Mouse (Mus musculus) T-cell, adult 66 days (primary cell): ENCODE results near the gene Lpcat4. TPM values are rescaled to one million over a fixed set of nuclear protein-coding genes. Genes with fewer than 3 reads are reported as not detected.

Source experiments
- total RNA-seq, 2 experiments: library from RNA; stranded (reverse); gene quantifications; 3 replicates in 1 of 2; 4 replicates in 1 of 2; pipeline ENCODE4 v1.2.4; 2023

Lpcat4 gene
- total RNA-seq: 10 to 100 TPM; 60.3 TPM

DNA sequence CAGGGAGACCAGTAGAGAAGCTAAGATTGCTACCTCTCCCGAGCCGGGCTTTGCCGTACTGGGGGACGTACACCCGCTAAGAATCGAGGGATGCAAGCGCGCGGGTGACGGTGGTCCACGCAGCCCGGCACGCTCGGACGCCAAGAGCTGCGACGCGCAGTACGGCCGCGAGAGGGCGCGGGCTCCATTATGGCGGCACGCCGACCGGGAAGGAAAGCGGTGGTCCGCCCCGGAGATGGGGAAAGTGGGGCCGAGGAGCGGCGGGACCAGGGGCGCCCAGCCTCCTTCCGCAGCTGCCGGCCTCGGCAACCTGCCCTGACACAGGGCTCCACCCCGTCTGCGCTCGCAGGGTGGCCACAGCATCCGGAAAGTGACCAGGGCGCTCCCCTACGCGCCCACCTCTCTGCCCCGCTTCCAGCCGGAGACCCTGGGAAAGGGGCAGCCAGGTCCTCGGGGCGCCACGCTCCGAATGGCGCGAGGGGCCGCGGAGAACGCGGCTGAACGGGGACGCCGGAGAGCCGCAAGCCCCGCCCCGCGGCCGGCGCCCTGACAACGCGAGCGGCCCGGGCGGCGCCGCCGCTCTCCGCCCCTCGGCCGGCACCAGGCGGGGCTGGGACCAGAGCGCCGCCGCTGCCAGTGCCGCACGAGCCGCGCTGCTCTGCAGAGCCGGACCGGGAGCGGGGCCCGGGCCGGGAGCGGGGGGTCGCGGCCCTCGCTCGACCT, at the start of gene Lpcat4:
Gene Lpcat4, plus strand, starts transcription at position 257 of the 723 bp plus-strand sequence.

DNA sequence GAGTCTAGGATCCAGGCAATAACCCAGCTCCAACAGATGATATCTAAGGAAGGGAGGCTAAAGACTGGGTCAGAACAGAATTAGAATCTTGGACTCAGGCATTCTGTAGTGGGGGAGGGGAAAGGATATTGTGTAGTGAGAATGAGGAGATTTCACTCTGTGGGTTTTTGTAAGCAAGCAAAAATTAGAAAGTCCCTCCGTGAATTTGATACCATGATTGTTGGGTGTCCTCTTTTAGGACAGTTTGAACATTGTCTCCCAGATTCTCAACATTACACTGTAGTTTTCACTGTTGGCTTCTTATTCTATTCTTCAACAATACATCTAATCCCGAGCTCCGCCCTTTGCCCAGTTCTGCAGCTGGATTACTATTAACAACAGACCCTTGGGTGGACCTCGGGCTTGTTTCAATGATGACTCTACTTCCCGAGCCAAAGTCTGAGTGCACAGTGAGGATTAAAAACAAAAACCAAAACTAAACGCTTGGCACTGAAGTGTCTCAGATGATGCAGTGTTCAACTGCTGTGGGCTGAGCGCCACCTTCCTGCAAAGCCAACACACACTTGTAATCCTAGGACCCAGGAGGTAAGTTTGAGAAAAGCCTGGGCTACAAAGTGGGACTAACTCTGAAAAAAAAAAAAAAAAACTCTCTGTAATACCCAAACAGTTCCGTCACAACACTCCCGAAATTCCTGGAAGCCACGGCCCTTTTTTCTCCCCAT, 20.1 kb downstream of the Lpcat4 start, which contains the start of gene Nutm1:
Gene Nutm1, minus strand, starts transcription at position 51 of the 722 bp plus-strand sequence.

DNA sequence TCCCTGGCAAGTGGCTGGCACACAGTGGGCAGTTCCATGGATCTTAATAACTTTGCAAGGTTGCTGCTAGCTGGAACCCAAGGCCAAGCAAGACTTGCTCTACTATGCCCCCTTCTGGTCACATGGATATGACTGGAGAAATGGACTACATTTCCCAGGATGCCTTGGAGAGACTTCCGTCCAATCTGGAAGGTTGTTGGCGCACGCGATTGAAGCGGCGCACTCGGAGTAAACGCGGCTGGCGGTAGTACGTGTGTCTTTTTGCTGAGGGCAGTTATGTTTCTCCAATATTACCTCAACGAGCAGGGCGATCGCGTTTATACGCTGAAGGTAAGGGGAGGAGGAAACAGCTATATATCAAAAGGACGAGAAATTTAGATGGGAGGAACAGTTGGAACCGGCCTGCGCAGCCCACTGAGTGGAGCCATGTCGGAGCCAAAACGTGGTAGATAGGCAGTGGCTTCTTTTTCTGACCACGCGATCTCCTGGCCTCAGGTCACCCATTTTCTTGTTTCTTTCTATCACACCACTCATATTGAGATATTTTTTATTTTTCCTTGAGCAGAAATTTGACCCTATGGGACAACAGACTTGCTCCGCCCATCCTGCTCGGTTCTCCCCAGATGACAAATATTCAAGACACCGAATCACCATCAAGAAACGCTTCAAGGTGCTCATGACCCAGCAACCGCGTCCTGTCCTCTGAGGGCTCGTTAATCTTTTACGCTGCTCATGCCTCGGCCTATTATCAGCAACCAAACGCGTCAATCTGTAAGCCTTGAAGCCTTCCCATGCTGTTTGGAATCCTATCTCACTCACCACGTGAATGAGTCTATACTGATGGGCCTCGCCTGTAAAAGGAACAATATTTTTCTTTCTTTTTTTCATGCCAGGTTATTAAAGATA, 22.7 kb downstream of the Lpcat4 start, which contains the start of gene Nop10:
Gene Nop10, plus strand, starts transcription at position 179 of the 906 bp plus-strand sequence.

DNA sequence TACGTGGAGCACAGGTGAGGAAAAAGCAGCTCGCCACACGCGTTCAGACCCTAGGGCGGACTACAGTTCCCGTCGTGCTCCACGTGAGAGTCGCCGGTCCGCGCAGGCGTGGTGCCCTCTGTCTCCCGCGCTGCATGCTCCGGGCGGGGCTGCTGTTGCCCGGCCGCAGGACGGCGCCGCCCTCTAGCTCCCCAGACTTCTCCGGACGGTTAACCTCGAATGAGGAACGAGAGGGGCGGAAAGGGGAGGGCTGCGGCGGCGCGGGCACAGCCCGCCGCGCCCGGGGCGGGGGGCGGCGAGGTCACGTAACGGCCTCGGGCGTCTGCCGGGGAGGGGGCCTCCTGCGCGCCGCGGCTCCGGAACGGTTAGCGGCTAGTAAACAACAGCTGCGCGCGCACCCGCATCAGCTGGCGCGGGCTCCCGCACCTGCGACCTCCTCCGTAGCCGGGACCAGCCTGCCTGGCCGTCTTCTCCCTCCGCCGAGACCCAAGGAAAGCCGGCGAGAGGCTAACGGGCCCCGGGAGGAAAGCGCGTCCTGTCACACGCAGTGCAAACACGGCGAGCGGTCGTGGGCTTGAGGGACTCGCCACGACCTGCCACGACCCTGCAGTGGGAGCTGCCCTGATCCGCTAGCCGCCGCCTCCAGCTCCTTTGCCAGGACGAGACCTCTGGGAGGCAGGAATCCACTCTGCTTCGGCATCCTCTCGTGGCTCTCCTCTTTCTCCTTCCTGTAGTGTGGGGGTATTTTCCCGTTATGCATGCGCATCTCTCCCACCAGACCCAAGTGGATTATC, 26.4 kb downstream of the Lpcat4 start, which contains the start of gene Slc12a6:
Gene Slc12a6, plus strand, starts transcription at position 378 of the 794 bp plus-strand sequence.

DNA sequence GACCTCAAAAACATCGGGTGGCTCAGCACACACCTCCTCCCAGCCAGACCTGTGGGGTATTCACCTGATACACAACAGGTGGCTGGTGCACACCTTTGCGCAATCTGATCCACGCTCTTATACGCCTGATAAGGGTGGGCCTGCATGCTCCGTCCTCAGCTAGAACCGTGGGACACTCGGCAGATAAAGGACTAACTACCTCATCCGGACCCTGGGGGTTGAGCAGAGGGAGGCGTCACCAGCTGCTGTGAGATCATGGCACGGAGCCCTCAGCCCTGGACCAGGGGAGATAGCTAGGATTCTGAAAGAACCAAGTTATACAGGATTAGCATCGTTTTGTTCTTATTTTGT, 26.9 kb downstream of the Lpcat4 start, which contains the start of gene Gm21985:
Gene Gm21985, plus strand, starts transcription at position 73 of the 351 bp plus-strand sequence.

Other genes with a start within 250 kb of the Lpcat4 start
- gene Olfr1309, start 249.2 kb upstream of the Lpcat4 start, total RNA-seq: not detected
- not detected for gene Olfr1310, start 226.8 kb upstream of the Lpcat4 start, total RNA-seq
- not detected for gene Olfr1311, start 215.1 kb upstream of the Lpcat4 start, total RNA-seq
- gene Olfr1312, start 189.2 kb upstream of the Lpcat4 start, total RNA-seq: not detected
- not detected for gene Olfr1313, start 161.6 kb upstream of the Lpcat4 start, total RNA-seq
- gene Olfr1314, start 142.7 kb upstream of the Lpcat4 start, total RNA-seq: not detected
- gene Olfr1315-ps1, start 124.0 kb upstream of the Lpcat4 start, total RNA-seq: not detected
- gene Olfr1316, start 104.5 kb upstream of the Lpcat4 start, total RNA-seq: not detected
- gene Olfr1317, start 99.1 kb upstream of the Lpcat4 start, total RNA-seq: not detected
- not detected for gene Olfr1318, start 85.3 kb upstream of the Lpcat4 start, total RNA-seq
- gene Nutm1, start 19.8 kb downstream of the Lpcat4 start, total RNA-seq: not detected
- gene Nop10, start 22.5 kb downstream of the Lpcat4 start, total RNA-seq: 10 to 100 TPM; 65.6 to 74.8 TPM
- 100 to 1,000 TPM; 121 to 133 TPM for gene Slc12a6, start 26.4 kb downstream of the Lpcat4 start, total RNA-seq
- gene Gm21985, start 26.8 kb downstream of the Lpcat4 start, total RNA-seq: 1 to 10 TPM in 1 of 2 experiments, not detected in 1; 1.3 TPM
- gene Emc4, start 128.6 kb downstream of the Lpcat4 start, total RNA-seq: 10 to 100 TPM; 34.3 to 40.4 TPM
- 10 to 100 TPM; 11.9 to 15.6 TPM for gene Katnbl1, start 139.7 kb downstream of the Lpcat4 start, total RNA-seq
- gene Emc7, start 215.5 kb downstream of the Lpcat4 start, total RNA-seq: 10 to 100 TPM; 13.0 to 14.4 TPM
- not detected for gene Chrm5, start 241.3 kb downstream of the Lpcat4 start, total RNA-seq